Mouse (Mus musculus) cerebellum, adult 2 months (tissue): ENCODE data around the gene Lgmn. TPM values are rescaled to one million over a fixed set of nuclear protein-coding genes. Genes with fewer than 3 reads are reported as not detected.

Experiments used
- DNase-seq, 2 experiments: peaks; one replicate each; pipeline ENCODE4 v3.0.0; 2021
- H3K27ac ChIP-seq: fragments of 200-500 bp; 2 replicates; pipeline ENCODE4 v1.5.1; 2012; ENCODE audit warnings: low read length, control low read depth, inconsistent platforms; ENCODE audit not compliant: insufficient read depth
- H3K27me3 ChIP-seq: fragments of 200-500 bp; 2 replicates; pipeline ENCODE4 v1.6.1; 2012; ENCODE audit warnings: inconsistent platforms, mild to moderate bottlenecking, low read length, moderate library complexity; ENCODE audit not compliant: control insufficient read depth, insufficient read depth
- H3K4me1 ChIP-seq: fragments of 200-500 bp; 2 replicates; pipeline ENCODE4 v1.6.1; 2011; ENCODE audit warnings: low read length; ENCODE audit not compliant: control insufficient read depth, insufficient read depth
- H3K4me3 ChIP-seq: fragments of 200-500 bp; replicated peaks from 2 replicates; pipeline ENCODE3; 2011; ENCODE audit warnings: mild to moderate bottlenecking, low read depth, low read length, control low read depth; ENCODE audit not compliant: insufficient read depth
- CTCF ChIP-seq: fragments of 200-500 bp; IDR thresholded peaks from 2 replicates; pipeline ENCODE4 v1.5.1; 2011; ENCODE audit warnings: low read depth, mild to moderate bottlenecking, control low read depth, low read length, moderate library complexity, borderline replicate concordance; ENCODE audit not compliant: insufficient read depth
- POLR2A ChIP-seq: fragments of 200-500 bp; IDR thresholded peaks from 2 replicates; pipeline ENCODE4 v1.6.1; 2011; ENCODE audit warnings: low read length, control low read depth, borderline replicate concordance; ENCODE audit not compliant: insufficient read depth
- WGBS: fragments of 180-500 bp; shearing (Covaris S2); methylation state at CpG from one replicate; pipeline ENCODE4 v1.1.7; 2018; 5-methylcytosine and 5-hydroxymethylcytosine counted together
- polyA plus RNA-seq: library from polyadenylated mRNA; depleted of rRNA; stranded (reverse); fragments of >200 nt; gene quantifications from 2 replicates; pipeline ENCODE4 v1.2.3, GENCODE M21; 2012

The Lgmn gene
- polyA plus RNA-seq, 1 experiment = 150 TPM

DNA sequence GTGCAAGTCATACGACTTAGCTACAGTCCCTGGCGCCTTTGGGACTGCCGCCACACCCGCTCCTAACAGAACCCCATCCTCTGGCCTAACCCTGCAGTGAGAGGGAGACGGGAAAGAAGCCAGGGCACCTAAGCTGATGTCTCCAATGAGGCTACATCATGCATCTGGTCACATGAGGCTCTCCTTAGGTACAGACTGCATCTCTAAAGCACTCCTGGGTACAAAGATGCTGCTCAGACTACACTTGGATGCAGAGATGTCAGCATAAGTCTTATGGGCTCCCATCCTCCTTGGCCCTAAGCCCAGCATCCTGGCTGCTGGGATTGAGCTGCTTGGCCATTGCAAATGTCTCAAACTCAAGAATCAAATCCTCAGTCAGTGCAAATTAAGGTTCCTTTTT lies 10.0 kb downstream of the Lgmn start:
- no peaks in the 10 kb centered on the region for H3K27me3 ChIP-seq
- 78% methylated on average over 5 of the region's 5 CpGs for WGBS
- DNase-seq = no peak
- peaks cover 7% of the 10 kb centered on the region for H3K4me1 ChIP-seq
- no peak for TF ChIP-seq CTCF
- no peak for TF ChIP-seq POLR2A
- no peak overlapping the region for H3K4me3 ChIP-seq
- no peak overlapping the region for H3K27ac ChIP-seq

DNA sequence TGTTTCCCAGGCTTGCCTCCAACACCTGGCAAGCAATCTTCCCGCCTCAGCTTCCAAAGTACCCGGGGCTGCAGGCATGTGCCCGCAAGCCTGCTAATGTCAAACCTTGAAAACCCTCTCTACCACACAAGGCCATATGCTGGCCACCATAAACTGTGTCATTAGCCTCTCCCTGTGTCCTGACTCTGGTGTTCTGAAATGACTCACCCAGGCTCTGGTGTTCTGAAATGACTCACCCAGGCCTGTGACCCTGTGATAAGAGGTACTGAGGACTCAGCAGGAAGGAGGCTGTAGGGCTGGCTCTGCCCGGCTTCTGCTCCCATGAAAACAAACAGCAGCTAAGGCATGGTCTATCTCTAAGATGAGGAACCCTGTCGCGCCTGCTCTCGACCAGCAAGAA lies 13.3 kb downstream of the Lgmn start:
- no peaks in the 10 kb centered on the region for H3K27me3 ChIP-seq
- no peak for DNase-seq
- peaks cover 7% of the 10 kb centered on the region for H3K4me1 ChIP-seq
- 81% methylated on average over 7 of the region's 7 CpGs for WGBS
- no peak for TF ChIP-seq POLR2A
- TF ChIP-seq CTCF = no peak
- H3K27ac ChIP-seq = no peak overlapping the region
- H3K4me3 ChIP-seq = no peak overlapping the region

DNA sequence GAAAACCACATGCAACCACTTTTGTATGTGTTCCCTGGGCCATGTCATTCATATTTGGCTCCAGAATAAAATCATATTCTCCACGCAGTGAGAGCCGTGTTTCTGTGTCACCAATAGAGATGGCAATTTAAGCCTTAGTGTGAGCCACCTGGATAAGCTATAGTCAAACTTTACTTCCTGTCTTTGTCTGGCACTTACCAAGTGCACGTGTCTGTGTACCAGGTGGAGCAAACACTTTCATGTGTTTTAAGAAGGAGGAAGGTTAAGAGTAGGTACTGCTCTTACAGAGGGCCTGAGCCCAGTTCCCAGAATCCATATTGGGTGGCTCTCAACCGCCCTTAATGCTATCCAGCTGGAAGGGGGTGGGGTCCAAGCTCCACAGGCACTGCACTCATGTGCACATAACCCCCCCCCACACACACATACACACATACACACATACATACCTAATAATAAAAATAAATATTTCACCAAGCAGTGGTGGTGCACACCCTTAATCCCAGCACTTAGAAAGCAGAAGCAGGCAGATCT lies 14.5 kb downstream of the Lgmn start:
- TF ChIP-seq CTCF (no peak), POLR2A (no peak)

DNA sequence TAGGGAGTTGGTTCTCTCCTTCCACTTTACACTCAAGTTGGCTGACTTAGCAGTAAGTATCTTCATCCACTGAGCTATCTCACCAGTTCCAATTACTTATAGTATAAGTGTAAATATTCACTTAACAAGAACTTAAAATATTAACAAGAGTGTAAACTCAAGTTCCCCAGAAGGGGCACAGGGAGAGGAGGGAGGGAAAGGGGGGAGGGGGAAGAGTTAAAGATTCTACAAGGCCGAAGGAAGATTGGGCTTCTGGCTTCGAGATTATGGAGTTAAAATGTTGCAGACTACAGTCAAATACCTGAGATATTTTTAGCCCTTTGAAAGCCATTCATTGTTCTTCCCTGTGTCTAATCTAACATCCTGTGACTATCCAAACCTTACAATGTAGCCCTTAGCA lies 15.2 kb downstream of the Lgmn start:
- no peak for DNase-seq
- 83% methylated on average over 2 of the region's 2 CpGs for WGBS
- TF ChIP-seq POLR2A (no peak), CTCF (no peak)

More for the DNA sequence above, 14.5 kb downstream of the Lgmn start:
- DNase-seq = no peak
- H3K27me3 ChIP-seq = no peaks in the 10 kb centered on the region
- 75% methylated on average over 4 of the region's 4 CpGs for WGBS
- H3K4me3 ChIP-seq = no peak overlapping the region
- peaks cover 11% of the 10 kb centered on the region for H3K4me1 ChIP-seq
- H3K27ac ChIP-seq = no peak overlapping the region

DNA sequence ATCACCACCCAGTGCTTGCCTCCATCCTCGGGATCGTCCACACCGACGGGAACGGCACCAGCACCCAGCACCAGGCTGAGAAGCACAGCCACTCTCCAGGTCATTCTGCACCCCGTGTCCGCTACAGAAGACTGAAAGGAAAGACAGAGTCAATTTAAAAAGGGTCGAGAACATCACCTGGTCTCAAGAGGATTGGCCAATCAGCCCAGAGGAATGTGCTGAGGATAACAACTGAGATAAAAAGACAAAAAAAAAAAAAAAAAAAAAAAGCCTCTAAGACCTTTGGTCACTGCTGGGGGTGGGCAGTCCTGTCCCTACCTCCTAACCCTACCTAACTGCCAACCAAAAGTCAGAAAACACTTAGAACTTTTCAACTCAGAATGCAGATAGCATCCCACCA lies 16.0 kb downstream of the Lgmn start:
- TF ChIP-seq CTCF (no peak), POLR2A (no peak)
- whole genome bisulfite sequencing = 96% methylated on average over 8 of the region's 8 CpGs
- peaks cover 14% of the 10 kb centered on the region for H3K4me1 ChIP-seq
- no peaks in the 10 kb centered on the region for H3K27me3 ChIP-seq
- no peak overlapping the region for H3K27ac ChIP-seq
- no peak for DNase-seq
- H3K4me3 ChIP-seq = no peak overlapping the region

More for the DNA sequence above, 15.2 kb downstream of the Lgmn start:
- no peak overlapping the region for H3K27ac ChIP-seq
- no peaks in the 10 kb centered on the region for H3K27me3 ChIP-seq
- H3K4me3 ChIP-seq = no peak overlapping the region
- H3K4me1 ChIP-seq = peaks cover 14% of the 10 kb centered on the region

DNA sequence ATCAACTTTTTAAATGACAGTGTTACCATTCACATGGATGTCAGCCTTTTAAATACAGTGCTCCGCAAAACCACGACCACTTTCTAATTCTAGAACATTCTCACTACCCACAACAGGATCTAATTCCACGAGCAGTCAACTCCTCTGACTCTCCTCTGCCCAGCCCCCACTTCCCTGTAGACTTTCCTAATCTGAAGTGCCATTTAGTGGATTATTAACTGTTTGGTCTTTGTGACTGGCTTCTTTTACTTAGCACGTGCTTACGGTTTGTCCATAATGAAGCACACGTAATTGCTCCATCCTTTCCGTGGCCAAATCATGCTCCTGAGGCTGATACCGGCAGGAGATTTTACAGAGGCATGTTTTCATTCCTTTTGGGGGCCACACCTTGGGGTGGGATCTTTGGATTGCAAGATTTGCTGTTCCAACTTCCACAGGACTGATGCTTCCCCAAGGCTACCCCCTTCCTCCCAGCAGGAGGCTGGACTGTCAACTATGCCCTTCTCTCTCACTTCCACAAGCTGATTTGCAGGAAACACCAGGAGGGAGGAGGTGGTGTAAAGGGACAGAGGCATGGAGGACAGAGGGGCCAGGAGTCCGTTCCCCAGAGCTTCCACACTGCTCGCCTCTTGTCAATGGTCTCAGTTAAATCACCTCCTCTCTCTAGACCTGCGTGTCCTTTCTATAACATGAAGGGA lies 16.8 kb downstream of the Lgmn start:
- DNase-seq = no peak
- H3K27me3 ChIP-seq = no peaks in the 10 kb centered on the region
- WGBS = 94% methylated on average over 11 of the region's 11 CpGs
- peaks cover 14% of the 10 kb centered on the region for H3K4me1 ChIP-seq
- H3K27ac ChIP-seq = no peak overlapping the region
- H3K4me3 ChIP-seq = no peak overlapping the region
- TF ChIP-seq CTCF = no peak
- no peak for TF ChIP-seq POLR2A

DNA sequence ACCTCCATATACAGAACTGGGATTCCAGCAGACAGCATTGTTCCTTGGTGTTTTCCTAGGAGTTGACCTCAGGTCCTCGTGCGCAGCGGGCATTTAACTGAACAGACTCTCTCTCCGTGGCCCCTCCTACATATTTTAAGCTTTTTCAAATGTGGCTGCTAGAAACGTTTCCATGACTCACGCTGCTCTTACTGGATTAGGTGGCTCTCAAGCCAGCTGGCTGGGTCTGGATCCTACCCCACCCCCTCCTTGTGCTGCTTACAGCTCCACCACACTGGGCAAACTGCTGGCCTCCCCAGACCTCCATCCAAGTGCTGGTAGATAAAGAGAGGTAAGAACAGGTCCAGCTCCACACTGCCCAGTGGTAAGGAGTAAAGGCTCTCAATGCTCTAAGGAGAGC lies 17.5 kb downstream of the Lgmn start:
- peak; percentile 14 to 61 for DNase-seq
- TF ChIP-seq CTCF (no peak), POLR2A (no peak)
- Histone ChIP-seq H3K4me3 (no peak overlapping the region), H3K27ac (no peak overlapping the region), H3K4me1 (peaks cover 14% of the 10 kb centered on the region), H3K27me3 (no peaks in the 10 kb centered on the region)
- 19% methylated on average over 6 of the region's 6 CpGs for WGBS
